Comparison of ENCODE assay signal across 23 mouse cellular contexts in genomic region chr12:82547127-82547526, GRCm38 (mm10). TPM values are rescaled to one million over a fixed set of nuclear protein-coding genes. Genes with fewer than 3 reads are reported as not detected.
DNase-seq lines count a peak whose midpoint lies in the region; ATAC-seq lines count a peak whose summit lies in the region.
"Had no signal": no experiment of that assay in that cellular context is flagged by ENCODE, and none has a peak within 500 bp of the region (broad histone marks: within the 10 kb centered on the region; RNA-seq: fewer than 3 reads in every experiment).

No protein-coding gene starts in this region.

- ATAC-seq in granulocyte monocyte progenitor cell, adult 5-6 weeks (replicated peaks; ENCODE audit: poor library complexity, severe bottlenecking), result peak; percentile 61
- peak; percentile 72 for ATAC-seq in megakaryocyte, adult 5-6 weeks (ENCODE audit: poor library complexity, severe bottlenecking)
- peak; percentile 57; the same call in 1 of the 2 replicates for ATAC-seq in megakaryocyte progenitor cell, adult 5-6 weeks (replicated peaks; ENCODE audit: poor library complexity)
- ATAC-seq: activated CD4-positive, CD25-positive, alpha-beta regulatory T cell, adult 4 months; CD4-positive, CD25-positive, alpha-beta regulatory T cell, adult 4 months; Patski had no signal

- peak; percentile 11 for DNase-seq in 416B (ENCODE audit: low read depth)
- DNase-seq in right cerebral cortex, postnatal 4 days, result no peak
- no peak for DNase-seq in layer of hippocampus, adult 8-10 months (ENCODE audit: low spot score in 2 of 2)
- no peak for DNase-seq in left cerebral cortex, postnatal 25 days (ENCODE audit: low spot score in 2 of 2)
- no peak for DNase-seq in thymus, adult 18-20 months
- DNase-seq: adrenal gland, adult 2 months; adrenal gland, adult 8-10 months; adrenal gland, postnatal 10 days; adrenal gland, postnatal 14 days; adrenal gland, postnatal 25 days; adrenal gland, postnatal 36 days; B cell, adult 2 months; cerebellum, adult 11 months; cerebellum, adult 11-12 months; cerebellum, adult 18-20 months had no signal

- intact Hi-C loops in left cerebral cortex, postnatal 25 days (cut with DNase I), result no loop called here

RNA-seq across cellular contexts. Expression of gene Rgs6, which starts 41.0 kb away (rescaled TPM):
- not detected in 2 replicates for total RNA-seq in granulocyte monocyte progenitor cell, adult 5-6 weeks (2014; fragmentation: Nextera tagmentation)
- total RNA-seq in granulocyte monocyte progenitor cell, adult 5-6 weeks (2017), result not detected in 2 replicates
- not detected in 2 replicates for total RNA-seq in megakaryocyte, adult 5-6 weeks (2015)
- total RNA-seq in megakaryocyte, adult 5-6 weeks (2017), result not detected in 2 replicates
- total RNA-seq in megakaryocyte progenitor cell, adult 5-6 weeks (2015), result not detected in 2 replicates
- total RNA-seq in megakaryocyte progenitor cell, adult 5-6 weeks (2017), result not detected in 2 replicates
- 10 to 100 TPM in 2 of 4 experiments, 1 to 10 TPM in 2; 9.1 to 15.1 (median 10.1) TPM for total RNA-seq in layer of hippocampus, adult 8-10 months (2022)
- total RNA-seq in left cerebral cortex, postnatal 25 days (2021), result 10 to 100 TPM; 79.3 to 85.9 TPM
- total RNA-seq: CH12.LX, MEL had no signal

Comparison
In these comparisons a context has a peak if more than half of its experiments do, and no peak if none do; other contexts are left out.
1. RNA of gene Rgs6, which starts 41.0 kb away (total RNA-seq): 79.3 to 85.9 TPM in left cerebral cortex, postnatal 25 days and 9.1 to 15.1 TPM in layer of hippocampus, adult 8-10 months; not detected in granulocyte monocyte progenitor cell, adult 5-6 weeks, not detected in megakaryocyte, adult 5-6 weeks and not detected in megakaryocyte progenitor cell, adult 5-6 weeks; every median in the first group is over 10 times any median in the second.
2. Peak in every context shown above with its lines, with median percentiles within 50 percentile points of each other: ATAC-seq.